8 mouse cellular contexts compared by ENCODE assay signal in the genomic region with DNA sequence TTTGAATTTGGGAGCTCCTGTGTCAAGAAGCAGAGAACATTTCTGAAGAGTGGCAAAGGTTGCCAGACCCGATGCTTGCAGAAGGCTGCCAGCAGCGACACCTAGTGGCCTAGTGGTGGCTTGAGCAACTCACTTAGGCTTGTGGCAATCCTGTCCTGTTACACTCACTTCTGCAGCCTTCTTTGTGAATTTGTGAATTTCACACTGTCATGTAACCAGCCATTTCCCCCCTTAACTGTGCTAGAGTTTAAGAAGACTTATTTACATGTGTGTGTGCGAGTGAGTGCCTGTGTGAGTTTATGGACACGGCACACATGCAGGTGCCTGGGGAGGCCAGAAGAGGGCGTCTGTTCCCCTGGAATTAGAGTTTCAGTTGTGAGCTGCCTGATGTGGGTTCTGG. TPM values are rescaled to one million over a fixed set of nuclear protein-coding genes. Genes with fewer than 3 reads are reported as not detected.
DNase-seq lines count a peak whose midpoint lies in the region; ATAC-seq and TF ChIP-seq lines count a peak whose summit lies in the region.

No protein-coding gene starts in this region.

- WGBS in cerebellum, adult 2 months = 34% methylated on average over 5 of the region's 5 CpGs
- WGBS in lung, postnatal 0 days = 38% methylated on average over 5 of the region's 5 CpGs

- no peak overlapping the region for H3K9ac ChIP-seq in lung, postnatal 0 days (replicated peaks; ENCODE audit: low read depth)

- no peaks in the 10 kb centered on the region for H3K9me3 ChIP-seq in lung, postnatal 0 days (ENCODE audit: low read length)

- H3K4me3 ChIP-seq in C2C12 (ENCODE audit: insufficient read depth, poor library complexity, severe bottlenecking) = no peak overlapping the region
- no peak overlapping the region for H3K4me3 ChIP-seq in cerebellum, adult 2 months (replicated peaks; ENCODE audit: insufficient read depth, low read depth, low read length)
- H3K4me3 ChIP-seq in lung, postnatal 0 days (ENCODE audit: low read depth, low read length) = no peak overlapping the region

- no peak for TF ChIP-seq EP300 in lung, postnatal 0 days (IDR thresholded peaks at IDR 0.05)

- no peak overlapping the region for H3K4me2 ChIP-seq in lung, postnatal 0 days (replicated peaks; ENCODE audit: low read depth, low read length)

- ATAC-seq in lung, postnatal 0 days = peak; percentile 60

- H3K27me3 ChIP-seq in C2C12 (ENCODE audit: control insufficient read depth, insufficient read depth, insufficient read length) = no peaks in the 10 kb centered on the region
- H3K27me3 ChIP-seq in cerebellum, adult 2 months (ENCODE audit: control insufficient read depth, insufficient read depth, low read length) = no peaks in the 10 kb centered on the region
- H3K27me3 ChIP-seq in lung, postnatal 0 days (replicated peaks; ENCODE audit: insufficient read depth, low read length) = no peaks in the 10 kb centered on the region

- H3ac ChIP-seq in C2C12 (ENCODE audit: control insufficient read depth, insufficient read length, low read depth) = no peak overlapping the region

- peak; percentile 86 for TF ChIP-seq CTCF in C2C12 (IDR thresholded peaks at IDR 0.05; ENCODE audit: control insufficient read depth, insufficient read depth, insufficient read length)
- peak; percentile 90 for TF ChIP-seq CTCF in cerebellum, adult 2 months (IDR thresholded peaks at IDR 0.05; ENCODE audit: borderline replicate concordance, insufficient read depth, low read depth, low read length)
- peak; percentile 92 for TF ChIP-seq CTCF in lung, postnatal 0 days (IDR thresholded peaks at IDR 0.05)

- peaks cover 3% of the 10 kb centered on the region for H3K4me1 ChIP-seq in cerebellum, adult 2 months (ENCODE audit: control insufficient read depth, insufficient read depth, low read length)
- no peaks in the 10 kb centered on the region for H3K4me1 ChIP-seq in lung, postnatal 0 days (ENCODE audit: insufficient read depth, low read depth, low read length)

- no peak for TF ChIP-seq POLR2A in cerebellum, adult 2 months (IDR thresholded peaks at IDR 0.05; ENCODE audit: borderline replicate concordance, insufficient read depth, low read length)

- no peak overlapping the region for H3K27ac ChIP-seq in cerebellum, adult 2 months (ENCODE audit: insufficient read depth, low read length)
- no peak overlapping the region for H3K27ac ChIP-seq in lung, postnatal 0 days (ENCODE audit: low read length)

- peak; percentile 80 for DNase-seq in MN1 (ENCODE audit: low spot score)
- peak; percentile 76 to 80 for DNase-seq in cerebellum, adult 2 months
- peak; percentile 57 to 66 for DNase-seq in gastrocnemius, adult 8-10 months (ENCODE audit: low spot score in 2 of 2)
- peak; percentile 95 for DNase-seq in kidney, postnatal 10 days
- peak; percentile 89 for DNase-seq in lung, postnatal 0 days (ENCODE audit: low spot score)
- DNase-seq in right cerebral cortex, postnatal 4 days = peak; percentile 91
- peak; percentile 88 for DNase-seq in urinary bladder, postnatal 25 days (ENCODE audit: low spot score)

- no peaks in the 10 kb centered on the region for H3K36me3 ChIP-seq in C2C12 (ENCODE audit: control insufficient read depth, insufficient read depth)
- no peaks in the 10 kb centered on the region for H3K36me3 ChIP-seq in lung, postnatal 0 days (ENCODE audit: insufficient read depth, low read length)

- peaks cover 3% of the 10 kb centered on the region for H3K79me3 ChIP-seq in C2C12 (ENCODE audit: low read depth)

- no peaks in the 10 kb centered on the region for H3K79me2 ChIP-seq in C2C12 (ENCODE audit: control insufficient read depth, insufficient read depth)

TF ChIP-seq in C2C12, 6 proteins besides CTCF, POLR2A, EP300 and RAD21:
- no peak for TF ChIP-seq MYOD1 (IDR thresholded peaks at IDR 0.05; ENCODE audit: control insufficient read depth, insufficient read length, low read depth)
- TF ChIP-seq FOSL1 (IDR thresholded peaks at IDR 0.05; ENCODE audit: insufficient read depth, low read length, poor library complexity, severe bottlenecking) = no peak
- TF ChIP-seq USF1 (IDR thresholded peaks at IDR 0.05; ENCODE audit: low read depth) = no peak
- no peak for TF ChIP-seq MYOG (IDR thresholded peaks at IDR 0.05; ENCODE audit: control insufficient read depth, extremely low read depth, insufficient read length)
- no peak for TF ChIP-seq CEBPB (IDR thresholded peaks at IDR 0.05; ENCODE audit: low read depth)
- TF ChIP-seq MAX (IDR thresholded peaks at IDR 0.05) = no peak

RNA-seq across cellular contexts. Expression of a gene that starts 10.9 kb away (rescaled TPM):
- 145 TPM for polyA plus RNA-seq in C2C12 (2012; fragmentation: generic; extraction: Trizol)
- 209 and 244 TPM in 2 replicates for polyA plus RNA-seq in cerebellum, adult 2 months (2012; rRNA removed)
- under 1 TPM in 2 of 4 experiments, not detected in 2; 0.27 to 0.46 TPM for total RNA-seq in gastrocnemius, adult 8-10 months (2022)
- 7.9 TPM in 2 replicates for polyA plus RNA-seq in lung, postnatal 0 days (2015; fragmentation: Nextera tagmentation; extraction: Ambion mirVana)

RNA-seq across cellular contexts. Expression of a gene that starts 19.2 kb away (rescaled TPM):
- 22.0 TPM for polyA plus RNA-seq in C2C12 (2012; fragmentation: generic; extraction: Trizol)
- 8.8 and 11.3 TPM in 2 replicates for polyA plus RNA-seq in cerebellum, adult 2 months (2012; rRNA removed)
- under 1 TPM; 0.13 to 0.89 (median 0.35) TPM for total RNA-seq in gastrocnemius, adult 8-10 months (2022)
- 4.5 and 6.0 TPM in 2 replicates for polyA plus RNA-seq in lung, postnatal 0 days (2015; fragmentation: Nextera tagmentation; extraction: Ambion mirVana)

RNA-seq across cellular contexts. Expression of a gene that starts 27.9 kb away (rescaled TPM):
- polyA plus RNA-seq in C2C12 (2012; fragmentation: generic; extraction: Trizol) = 9.3 TPM
- 1.1 and 1.4 TPM in 2 replicates for polyA plus RNA-seq in cerebellum, adult 2 months (2012; rRNA removed)
- 1 to 10 TPM; 1.2 to 3.9 (median 2.3) TPM for total RNA-seq in gastrocnemius, adult 8-10 months (2022)
- 19.2 and 31.6 TPM in 2 replicates for polyA plus RNA-seq in lung, postnatal 0 days (2015; fragmentation: Nextera tagmentation; extraction: Ambion mirVana)

RNA-seq across cellular contexts. Expression of a gene that starts 36.0 kb away (rescaled TPM):
- polyA plus RNA-seq in C2C12 (2012; fragmentation: generic; extraction: Trizol) = 91.7 TPM
- polyA plus RNA-seq in cerebellum, adult 2 months (2012; rRNA removed) = 94.0 and 96.5 TPM in 2 replicates
- 10 to 100 TPM; 29.8 to 36.3 (median 35.5) TPM for total RNA-seq in gastrocnemius, adult 8-10 months (2022)
- polyA plus RNA-seq in lung, postnatal 0 days (2015; fragmentation: Nextera tagmentation; extraction: Ambion mirVana) = 115 and 118 TPM in 2 replicates

RNA-seq across cellular contexts. Expression of a gene that starts 37.9 kb away (rescaled TPM):
- 10.8 TPM for polyA plus RNA-seq in C2C12 (2012; fragmentation: generic; extraction: Trizol)
- polyA plus RNA-seq in cerebellum, adult 2 months (2012; rRNA removed) = 9.7 and 10.3 TPM in 2 replicates
- 1 to 10 TPM; 1.6 to 3.3 (median 3.0) TPM for total RNA-seq in gastrocnemius, adult 8-10 months (2022)
- polyA plus RNA-seq in lung, postnatal 0 days (2015; fragmentation: Nextera tagmentation; extraction: Ambion mirVana) = 11.0 and 15.3 TPM in 2 replicates

Comparison
In these comparisons a context has a peak if more than half of its experiments do, and no peak if none do; other contexts are left out.
1. RNA of a gene that starts 10.9 kb away (polyA plus RNA-seq): 209 to 244 TPM in cerebellum, adult 2 months and 145 TPM in C2C12 (single experiment); 7.9 TPM in lung, postnatal 0 days; every median in the first group is over 10 times any median in the second.
2. Peak in every context shown above with its lines, with median percentiles within 50 percentile points of each other: CTCF ChIP-seq and DNase-seq.